Mouse (Mus musculus) stomach, embryonic 15.5 days (tissue): ENCODE measurements around the gene Aox3. TPM values are rescaled to one million over a fixed set of nuclear protein-coding genes. Genes with fewer than 3 reads are reported as not detected.

Source experiments
- ATAC-seq: fragments of 200-750 bp; cut with Nextera tagmentation; 2 replicates; pipeline ENCODE4 v1.8.0; 2017; ENCODE audit warnings: low read depth, moderate number of reproducible peaks, moderate TSS enrichment; ENCODE audit not compliant: insufficient read depth, low FRiP score
- H3K27ac ChIP-seq: fragments of 300-500 bp; sonication (generic); 2 replicates; pipeline ENCODE4 v1.5.1; 2015; ENCODE audit warnings: mild to moderate bottlenecking, inconsistent platforms
- H3K27me3 ChIP-seq: fragments of 300-500 bp; sonication (generic); replicated peaks from 2 replicates; pipeline ENCODE4 v1.6.1; 2015; ENCODE audit warnings: inconsistent platforms
- H3K36me3 ChIP-seq: fragments of 300-500 bp; sonication (generic); 2 replicates; pipeline ENCODE4 v1.6.1; 2015; ENCODE audit warnings: inconsistent platforms
- H3K4me1 ChIP-seq: fragments of 300-500 bp; sonication (generic); 2 replicates; pipeline ENCODE4 v1.6.1; 2015; ENCODE audit warnings: inconsistent platforms
- H3K4me2 ChIP-seq: fragments of 300-500 bp; sonication (generic); 2 replicates; pipeline ENCODE4 v1.6.1; 2015; ENCODE audit warnings: mild to moderate bottlenecking, inconsistent platforms
- H3K4me3 ChIP-seq: fragments of 300-500 bp; sonication (generic); replicated peaks from 2 replicates; pipeline ENCODE4 v1.5.1; 2015; ENCODE audit warnings: inconsistent platforms
- H3K9ac ChIP-seq: fragments of 300-500 bp; sonication (generic); 2 replicates; pipeline ENCODE4 v1.6.1; 2015; ENCODE audit warnings: inconsistent platforms
- H3K9me3 ChIP-seq: fragments of 300-500 bp; sonication (generic); 2 replicates; pipeline ENCODE4 v1.6.1; 2016; ENCODE audit warnings: inconsistent platforms
- WGBS: fragments of 180-500 bp; shearing (Covaris S2); methylation state at CpG from one replicate; pipeline ENCODE4 v1.1.7; 2015; 5-methylcytosine and 5-hydroxymethylcytosine counted together
- polyA plus RNA-seq: library from polyadenylated mRNA; unstranded; fragments of >200 nt; fragmentation: Nextera tagmentation; extraction: Ambion mirVana; gene quantifications from 2 replicates; pipeline ENCODE4 v1.2.1, GENCODE M21; 2015

Aox3 gene
- polyA plus RNA-seq, 1 experiment from 2014 or later: 0.85 TPM

DNA sequence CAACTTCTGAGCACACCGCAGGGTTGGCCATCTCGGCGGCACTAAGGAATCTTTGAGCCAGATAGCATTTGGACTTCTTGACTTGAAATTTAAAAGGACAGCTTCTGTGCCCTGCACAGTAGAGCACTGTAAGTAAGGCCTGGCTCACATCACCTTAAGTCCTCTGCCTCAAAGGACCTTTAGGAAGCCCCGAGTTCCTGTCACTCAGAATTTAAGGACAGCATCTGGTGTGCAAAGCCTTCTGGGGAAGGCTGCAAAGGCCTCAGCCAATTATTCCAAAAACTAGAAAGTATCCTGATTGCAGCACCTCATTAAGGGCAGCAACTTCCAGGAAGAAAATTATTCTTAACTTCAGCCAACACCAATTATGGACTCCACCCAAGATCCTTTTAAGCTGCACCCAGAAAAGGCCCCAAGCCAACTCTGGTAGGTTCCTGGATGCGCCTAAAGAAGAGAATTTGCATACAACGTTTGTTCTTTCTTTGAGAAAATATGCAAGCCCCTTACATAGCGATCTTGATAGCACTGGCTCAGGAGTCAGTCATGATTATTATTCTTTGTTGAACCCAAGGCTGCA lies 103.1 kb downstream of the Aox3 start:
- Histone ChIP-seq H3K9ac (no peak overlapping the region), H3K27ac (no peak overlapping the region)
- WGBS: 83% methylated on average over 7 of the region's 7 CpGs

GRCm38 (mm10) chr1:58221070-58221469 lies 108.1 kb downstream of the Aox3 start:
- Histone ChIP-seq H3K4me3 (no peak overlapping the region), H3K27me3 (no peaks in the 10 kb centered on the region), H3K27ac (no peak overlapping the region), H3K9ac (no peak overlapping the region), H3K36me3 (no peaks in the 10 kb centered on the region), H3K4me1 (no peaks in the 10 kb centered on the region), H3K4me2 (no peak overlapping the region), H3K9me3 (no peaks in the 10 kb centered on the region)
- WGBS: 73% methylated on average over 6 of the region's 6 CpGs
- ATAC-seq: no peak

More for the DNA sequence above, 103.1 kb downstream of the Aox3 start:
- no peak overlapping the region for H3K4me3 ChIP-seq
- no peak for ATAC-seq
- no peaks in the 10 kb centered on the region for H3K36me3 ChIP-seq
- no peak overlapping the region for H3K4me2 ChIP-seq
- H3K9me3 ChIP-seq: no peaks in the 10 kb centered on the region
- no peaks in the 10 kb centered on the region for H3K27me3 ChIP-seq
- no peaks in the 10 kb centered on the region for H3K4me1 ChIP-seq

DNA sequence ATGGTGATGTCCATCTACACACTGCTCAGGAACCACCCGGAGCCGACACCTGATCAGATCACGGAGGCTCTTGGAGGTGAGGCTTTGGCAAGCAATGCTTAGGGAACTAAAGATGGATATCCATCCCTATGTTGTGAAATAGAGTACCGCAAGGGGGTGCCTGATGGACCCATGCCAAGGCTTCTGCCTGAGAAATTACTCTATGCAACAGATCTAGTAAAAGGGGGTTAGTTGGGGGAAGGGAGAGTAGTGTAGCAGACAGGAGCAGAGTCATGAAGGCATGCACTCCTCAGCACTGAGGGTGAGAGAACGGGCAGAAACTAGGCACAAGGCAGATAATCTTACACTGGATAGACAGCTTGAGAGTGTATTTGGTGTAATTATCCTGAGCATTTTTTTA lies 108.9 kb downstream of the Aox3 start:
- no peak overlapping the region for H3K4me2 ChIP-seq
- 69% methylated on average over 5 of the region's 5 CpGs for WGBS
- no peaks in the 10 kb centered on the region for H3K9me3 ChIP-seq
- H3K27ac ChIP-seq: no peak overlapping the region
- no peak overlapping the region for H3K9ac ChIP-seq
- no peaks in the 10 kb centered on the region for H3K36me3 ChIP-seq
- no peak for ATAC-seq
- no peak overlapping the region for H3K4me3 ChIP-seq
- no peaks in the 10 kb centered on the region for H3K27me3 ChIP-seq
- H3K4me1 ChIP-seq: no peaks in the 10 kb centered on the region

- WGBS: 54% methylated on average over 6 of the region's 6 CpGs
- Histone ChIP-seq H3K9me3 (no peaks in the 10 kb centered on the region), H3K36me3 (no peaks in the 10 kb centered on the region), H3K27me3 (no peaks in the 10 kb centered on the region), H3K4me1 (no peaks in the 10 kb centered on the region), H3K9ac (no peak overlapping the region), H3K4me2 (no peak overlapping the region), H3K4me3 (no peak overlapping the region), H3K27ac (no peak overlapping the region)
- ATAC-seq: no peak
Measured at GRCm38 (mm10) chr1:58228086-58228485, 115.2 kb downstream of the Aox3 start.

DNA sequence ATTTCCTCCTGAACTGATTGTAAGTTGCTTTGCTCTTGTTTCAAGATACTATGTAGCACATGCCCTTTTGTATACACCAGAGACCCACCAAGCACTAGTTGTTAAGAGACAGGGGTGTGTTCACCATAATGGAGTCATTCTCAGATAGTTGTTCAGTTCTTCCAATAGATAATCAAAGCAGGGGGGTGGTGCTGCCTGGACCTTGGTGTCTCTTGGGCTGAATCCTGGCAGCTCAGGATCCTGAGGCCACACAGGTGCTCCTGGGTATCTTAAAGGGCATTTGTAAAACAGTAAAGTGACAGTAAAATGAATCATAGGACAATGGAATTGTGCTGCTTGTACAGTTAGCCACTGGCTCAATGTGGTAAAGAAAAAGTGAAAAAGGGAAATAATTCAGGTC lies 116.0 kb downstream of the Aox3 start:
- ATAC-seq: no peak
- H3K36me3 ChIP-seq: no peaks in the 10 kb centered on the region
- H3K27me3 ChIP-seq: no peaks in the 10 kb centered on the region
- no peak overlapping the region for H3K9ac ChIP-seq
- no peak overlapping the region for H3K4me2 ChIP-seq
- no peaks in the 10 kb centered on the region for H3K9me3 ChIP-seq
- no peak overlapping the region for H3K4me3 ChIP-seq
- no peak overlapping the region for H3K27ac ChIP-seq
- no peaks in the 10 kb centered on the region for H3K4me1 ChIP-seq

GRCm38 (mm10) chr1:58229774-58230173 lies 116.8 kb downstream of the Aox3 start:
- Histone ChIP-seq H3K27me3 (no peaks in the 10 kb centered on the region), H3K36me3 (no peaks in the 10 kb centered on the region), H3K9ac (no peak overlapping the region), H3K4me3 (no peak overlapping the region), H3K4me2 (no peak overlapping the region), H3K27ac (no peak overlapping the region), H3K9me3 (no peaks in the 10 kb centered on the region), H3K4me1 (no peaks in the 10 kb centered on the region)
- no peak for ATAC-seq
- 80% methylated on average over 4 of the region's 4 CpGs for WGBS

DNA sequence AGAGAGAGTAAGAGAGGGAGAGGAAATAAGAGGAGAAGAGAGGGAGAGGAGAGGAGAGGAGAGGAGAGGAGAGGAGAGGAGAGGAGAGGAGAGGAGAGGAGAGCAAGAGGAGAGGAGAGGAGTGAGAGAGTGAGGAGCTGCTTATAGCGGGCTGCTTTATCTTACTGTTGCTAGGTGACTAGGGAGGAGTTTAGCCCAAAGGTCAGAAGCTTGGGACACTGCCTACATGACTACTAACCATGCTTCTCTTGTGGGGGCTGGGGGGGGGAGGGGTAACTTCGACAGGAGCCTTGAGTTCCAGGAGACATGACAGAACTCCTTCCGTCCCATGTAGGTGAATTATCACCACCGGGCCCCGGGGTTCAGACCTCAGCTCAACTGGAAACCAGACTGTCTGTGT lies 117.6 kb downstream of the Aox3 start:
- H3K4me3 ChIP-seq: no peak overlapping the region
- no peak overlapping the region for H3K9ac ChIP-seq
- H3K27me3 ChIP-seq: no peaks in the 10 kb centered on the region
- H3K36me3 ChIP-seq: no peaks in the 10 kb centered on the region
- no peaks in the 10 kb centered on the region for H3K4me1 ChIP-seq
- ATAC-seq: no peak
- no peak overlapping the region for H3K27ac ChIP-seq
- H3K4me2 ChIP-seq: no peak overlapping the region
- no peaks in the 10 kb centered on the region for H3K9me3 ChIP-seq
- WGBS: 50% methylated on average over 5 of the region's 5 CpGs

- ATAC-seq: no peak
- H3K9ac ChIP-seq: no peak overlapping the region
- WGBS: 52% methylated on average over 5 of the region's 5 CpGs
Measured at GRCm38 (mm10) chr1:58235405-58235804, 122.5 kb downstream of the Aox3 start.

GRCm38 (mm10) chr1:58237527-58238299 lies 124.8 kb downstream of the Aox3 start:
- Histone ChIP-seq H3K4me1 (no peaks in the 10 kb centered on the region), H3K36me3 (no peaks in the 10 kb centered on the region), H3K4me3 (no peak overlapping the region), H3K27me3 (no peaks in the 10 kb centered on the region), H3K9me3 (no peaks in the 10 kb centered on the region), H3K27ac (no peak overlapping the region), H3K4me2 (no peak overlapping the region), H3K9ac (no peak overlapping the region)
- no peak for ATAC-seq
- WGBS: 69% methylated on average over 4 of the region's 4 CpGs

More at GRCm38 (mm10) chr1:58235405-58235804, 122.5 kb downstream of the Aox3 start:
- no peaks in the 10 kb centered on the region for H3K36me3 ChIP-seq
- H3K4me3 ChIP-seq: no peak overlapping the region
- no peaks in the 10 kb centered on the region for H3K4me1 ChIP-seq
- no peaks in the 10 kb centered on the region for H3K9me3 ChIP-seq
- H3K27ac ChIP-seq: no peak overlapping the region
- no peak overlapping the region for H3K4me2 ChIP-seq
- H3K27me3 ChIP-seq: no peaks in the 10 kb centered on the region

DNA sequence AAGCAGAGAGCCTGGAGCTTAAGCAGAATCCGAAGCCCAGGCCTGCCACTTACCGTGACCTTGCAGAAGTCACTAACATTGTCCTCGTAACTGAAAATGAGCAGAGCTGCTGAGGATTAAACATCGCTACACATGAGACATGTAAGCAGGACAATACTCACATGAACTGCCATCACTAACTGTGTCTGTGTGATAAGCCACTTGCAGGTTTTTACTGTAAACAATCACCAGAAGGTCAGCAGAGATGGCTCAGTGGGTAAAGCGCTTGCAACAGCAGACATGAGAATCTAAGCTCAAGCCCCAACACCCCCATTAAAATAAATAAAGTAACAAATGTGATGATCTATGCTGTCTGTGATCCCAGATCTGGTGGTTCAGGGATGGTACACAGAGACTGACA lies 125.5 kb downstream of the Aox3 start:
- no peak overlapping the region for H3K4me3 ChIP-seq
- no peaks in the 10 kb centered on the region for H3K4me1 ChIP-seq
- no peaks in the 10 kb centered on the region for H3K9me3 ChIP-seq
- H3K36me3 ChIP-seq: no peaks in the 10 kb centered on the region
- no peaks in the 10 kb centered on the region for H3K27me3 ChIP-seq
- H3K4me2 ChIP-seq: no peak overlapping the region
- H3K27ac ChIP-seq: no peak overlapping the region
- 79% methylated on average over 5 of the region's 5 CpGs for WGBS
- no peak overlapping the region for H3K9ac ChIP-seq
- no peak for ATAC-seq

DNA sequence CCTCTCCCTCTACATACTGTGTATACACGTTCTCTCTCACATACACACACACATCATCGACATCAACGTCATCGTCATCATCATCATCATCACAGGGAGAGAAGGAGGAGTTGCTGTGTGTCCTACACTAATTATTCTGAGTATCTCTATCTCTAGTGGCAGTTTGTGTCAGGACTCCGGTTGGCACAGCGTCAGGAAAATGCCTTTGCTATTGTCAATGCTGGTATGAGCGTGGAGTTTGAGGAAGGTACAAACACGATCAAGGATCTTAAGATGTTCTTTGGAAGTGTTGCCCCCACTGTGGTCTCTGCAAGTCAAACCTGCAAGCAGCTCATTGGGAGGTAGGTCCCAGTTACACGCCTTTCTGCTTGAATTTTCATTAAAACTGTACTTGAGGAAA lies 126.0 kb downstream of the Aox3 start:
- Histone ChIP-seq H3K4me2 (no peak overlapping the region), H3K4me1 (no peaks in the 10 kb centered on the region), H3K9me3 (no peaks in the 10 kb centered on the region), H3K4me3 (no peak overlapping the region), H3K36me3 (no peaks in the 10 kb centered on the region), H3K27me3 (no peaks in the 10 kb centered on the region), H3K27ac (no peak overlapping the region), H3K9ac (no peak overlapping the region)
- ATAC-seq: no peak
- WGBS: 89% methylated on average over 9 of the region's 9 CpGs

GRCm38 (mm10) chr1:58240347-58240746 lies 127.4 kb downstream of the Aox3 start:
- Histone ChIP-seq H3K9ac (no peak overlapping the region), H3K4me3 (no peak overlapping the region)
- WGBS: 62% methylated on average over 6 of the region's 6 CpGs

More at GRCm38 (mm10) chr1:58240347-58240746, 127.4 kb downstream of the Aox3 start:
- ATAC-seq: no peak
- Histone ChIP-seq H3K4me1 (no peaks in the 10 kb centered on the region), H3K36me3 (no peaks in the 10 kb centered on the region), H3K27ac (no peak overlapping the region), H3K4me2 (no peak overlapping the region), H3K27me3 (no peaks in the 10 kb centered on the region), H3K9me3 (no peaks in the 10 kb centered on the region)
